Mouse (Mus musculus) limb, embryonic 11.5 days (tissue): ENCODE results near the gene Pef1. TPM values are rescaled to one million over a fixed set of nuclear protein-coding genes. Genes with fewer than 3 reads are reported as not detected.

ENCODE experiments used
- ATAC-seq: fragments of 200-750 bp; cut with Nextera tagmentation; 2 replicates; pipeline ENCODE4 v1.8.0; 2017; ENCODE audit warnings: low read depth; ENCODE audit not compliant: insufficient number of reproducible peaks, low FRiP score, low TSS enrichment
- DNase-seq: peaks from one replicate; pipeline ENCODE4 v3.0.0-alpha.2; 2015; ENCODE audit warnings: low spot score
- H3K27ac ChIP-seq: fragments of 300-500 bp; sonication (generic); replicated peaks from 2 replicates; pipeline ENCODE4 v1.5.1; 2014; ENCODE audit warnings: low read depth, mild to moderate bottlenecking, low read length
- H3K27me3 ChIP-seq: fragments of 300-500 bp; sonication (generic); 2 replicates; pipeline ENCODE4 v1.6.1; 2014; ENCODE audit warnings: mild to moderate bottlenecking, low read length, mixed read lengths; ENCODE audit not compliant: control insufficient read depth, insufficient read depth
- H3K36me3 ChIP-seq: fragments of 300-500 bp; sonication (generic); 2 replicates; pipeline ENCODE4 v1.6.1; 2014; ENCODE audit warnings: mild to moderate bottlenecking, low read length, moderate library complexity, mixed read lengths; ENCODE audit not compliant: control insufficient read depth, insufficient read depth
- H3K4me1 ChIP-seq: fragments of 300-500 bp; sonication (generic); 2 replicates; pipeline ENCODE4 v1.6.1; 2014; ENCODE audit warnings: low read length, mixed read lengths; ENCODE audit not compliant: control insufficient read depth, insufficient read depth
- H3K4me2 ChIP-seq: fragments of 300-500 bp; sonication (generic); 2 replicates; pipeline ENCODE4 v1.6.1; 2014; ENCODE audit warnings: low read depth, mild to moderate bottlenecking, moderate library complexity; ENCODE audit not compliant: severe bottlenecking
- H3K4me3 ChIP-seq: fragments of 300-500 bp; sonication (generic); 2 replicates; pipeline ENCODE4 v1.5.1; 2014; ENCODE audit warnings: low read depth, low read length
- H3K9ac ChIP-seq: fragments of 300-500 bp; sonication (generic); 2 replicates; pipeline ENCODE4 v1.6.1; 2014; ENCODE audit warnings: mild to moderate bottlenecking, low read length
- H3K9me3 ChIP-seq: fragments of 300-500 bp; sonication (generic); 2 replicates; pipeline ENCODE4 v1.6.1; 2016; ENCODE audit warnings: low read length; ENCODE audit not compliant: control insufficient read depth
- WGBS: fragments of 180-500 bp; shearing (Covaris S2); extraction: QIAGEN DNeasy Blood & Tissue Kit; methylation state at CpG from one replicate; pipeline ENCODE4 v1.1.7; 2014; 5-methylcytosine and 5-hydroxymethylcytosine counted together
- polyA plus RNA-seq: library from polyadenylated mRNA; unstranded; fragments of >200 nt; fragmentation: Nextera tagmentation; extraction: Ambion mirVana; gene quantifications from 2 replicates; pipeline ENCODE4 v1.2.1, GENCODE M21; 2014

The Pef1 gene
- polyA plus RNA-seq, result 69.0 and 76.5 TPM in 2 replicates

- no peak within 1 kb of the TSS for H3K4me3 ChIP-seq
- H3K4me1 ChIP-seq, result no peaks in the 10 kb centered on the region
- no peak within 1 kb of the TSS for H3K9ac ChIP-seq
- DNase-seq (no peak), ATAC-seq (no peak)
- no peaks in the 10 kb centered on the region for H3K27me3 ChIP-seq
- H3K9me3 ChIP-seq, result no peaks in the 10 kb centered on the region
- WGBS, result 14% methylated on average over 6 of the region's 6 CpGs
- H3K36me3 ChIP-seq, result no peaks in the 10 kb centered on the region
- no peak within 1 kb of the TSS for H3K27ac ChIP-seq
- no peak within 1 kb of the TSS for H3K4me2 ChIP-seq
Measured at GRCm38 (mm10) chr4:130102111-130102651, at the start of gene Pef1. Gene Pef1 (plus strand): TSS chr4:130102558.

- ATAC-seq, result no peak
- Histone ChIP-seq H3K4me1 (peaks cover 21% of the 10 kb centered on the region), H3K9ac (no peak overlapping the region; the same call in 1 of the 2 replicates), H3K4me2 (no peak overlapping the region), H3K27ac (no peak overlapping the region), H3K36me3 (no peaks in the 10 kb centered on the region; the same call in 1 of the 2 replicates), H3K27me3 (no peaks in the 10 kb centered on the region), H3K9me3 (no peaks in the 10 kb centered on the region; the same call in 1 of the 2 replicates), H3K4me3 (no peak overlapping the region)
- DNase-seq, result no peak
- WGBS, result 92% methylated on average over 9 of the region's 9 CpGs
Measured at GRCm38 (mm10) chr4:130053111-130053510, 49.2 kb upstream of the Pef1 start.

- Histone ChIP-seq H3K27ac (no peak overlapping the region; the same call in 1 of the 2 replicates), H3K9me3 (no peaks in the 10 kb centered on the region; the same call in 1 of the 2 replicates), H3K9ac (no peak overlapping the region), H3K36me3 (no peaks in the 10 kb centered on the region; the same call in 1 of the 2 replicates), H3K27me3 (no peaks in the 10 kb centered on the region), H3K4me3 (no peak overlapping the region), H3K4me2 (no peak overlapping the region), H3K4me1 (peaks cover 14% of the 10 kb centered on the region)
- ATAC-seq (no peak), DNase-seq (no peak)
- 54% methylated on average over 1 of the region's 1 CpGs for WGBS
Measured at GRCm38 (mm10) chr4:130054727-130055126, 47.6 kb upstream of the Pef1 start.

GRCm38 (mm10) chr4:130055160-130056010 is 47.0 kb upstream of the Pef1 start:
- DNase-seq, result no peak
- H3K4me3 ChIP-seq, result no peak overlapping the region
- 89% methylated on average over 13 of the region's 14 CpGs for WGBS
- H3K36me3 ChIP-seq, result no peaks in the 10 kb centered on the region; the same call in 1 of the 2 replicates
- H3K4me1 ChIP-seq, result peaks cover 14% of the 10 kb centered on the region
- H3K27me3 ChIP-seq, result no peaks in the 10 kb centered on the region
- no peak for ATAC-seq
- no peaks in the 10 kb centered on the region; the same call in 1 of the 2 replicates for H3K9me3 ChIP-seq
- peak overlapping the region; percentile 62 for H3K27ac ChIP-seq
- no peak overlapping the region for H3K9ac ChIP-seq
- no peak overlapping the region for H3K4me2 ChIP-seq

- WGBS, result 43% methylated on average over 3 of the region's 3 CpGs
- Histone ChIP-seq H3K9me3 (no peaks in the 10 kb centered on the region; the same call in 1 of the 2 replicates), H3K4me3 (no peak overlapping the region), H3K27ac (peak overlapping the region; percentile 62), H3K36me3 (no peaks in the 10 kb centered on the region; the same call in 1 of the 2 replicates), H3K27me3 (no peaks in the 10 kb centered on the region), H3K4me2 (no peak overlapping the region), H3K9ac (no peak overlapping the region), H3K4me1 (peaks cover 14% of the 10 kb centered on the region)
- no peak for DNase-seq
- ATAC-seq, result no peak
Measured at GRCm38 (mm10) chr4:130056011-130056322, 46.4 kb upstream of the Pef1 start.

- Histone ChIP-seq H3K4me3 (no peak overlapping the region), H3K9ac (no peak overlapping the region), H3K27ac (peak overlapping the region; percentile 62), H3K4me1 (peaks cover 14% of the 10 kb centered on the region), H3K27me3 (no peaks in the 10 kb centered on the region), H3K36me3 (no peaks in the 10 kb centered on the region; the same call in 1 of the 2 replicates), H3K9me3 (no peaks in the 10 kb centered on the region; the same call in 1 of the 2 replicates), H3K4me2 (no peak overlapping the region)
- no peak for ATAC-seq
- DNase-seq, result no peak
- WGBS, result 64% methylated on average over 3 of the region's 3 CpGs
Measured at GRCm38 (mm10) chr4:130056471-130056870, 45.9 kb upstream of the Pef1 start.

GRCm38 (mm10) chr4:130060937-130061336 is 41.4 kb upstream of the Pef1 start:
- ATAC-seq (no peak), DNase-seq (no peak)
- H3K9ac ChIP-seq, result no peak overlapping the region
- H3K36me3 ChIP-seq, result no peaks in the 10 kb centered on the region; the same call in 1 of the 2 replicates
- peaks cover 11% of the 10 kb centered on the region; the same call in 1 of the 2 replicates for H3K4me1 ChIP-seq
- H3K9me3 ChIP-seq, result no peaks in the 10 kb centered on the region
- no peak overlapping the region for H3K4me3 ChIP-seq
- H3K27me3 ChIP-seq, result no peaks in the 10 kb centered on the region
- no peak overlapping the region for H3K27ac ChIP-seq
- H3K4me2 ChIP-seq, result no peak overlapping the region

- Histone ChIP-seq H3K4me2 (no peak overlapping the region), H3K27me3 (no peaks in the 10 kb centered on the region), H3K4me1 (0 out of 2 replicates have a peak, but pooled peaks cover 2% of the 10 kb centered on the region), H3K27ac (no peak overlapping the region), H3K4me3 (no peak overlapping the region), H3K36me3 (no peaks in the 10 kb centered on the region), H3K9me3 (no peaks in the 10 kb centered on the region), H3K9ac (no peak overlapping the region)
- 50% methylated on average over 7 of the region's 7 CpGs for WGBS
- DNase-seq (no peak), ATAC-seq (no peak)
Measured at GRCm38 (mm10) chr4:130063191-130063590, 39.2 kb upstream of the Pef1 start.
